Mouse (Mus musculus): ENCODE measurements around the gene Pms2. TPM values are rescaled to one million over a fixed set of nuclear protein-coding genes. Genes with fewer than 3 reads are reported as not detected.

Gene Pms2
- polyA plus RNA-seq, 1 experiment from 2014 or later, result 34.1 TPM

GRCm38 (mm10) chr5:143976232-143976631 is 66.5 kb downstream of the Pms2 start:
- no peak for ATAC-seq (ENCODE audit: low FRiP score, low read depth)

GRCm38 (mm10) chr5:143976726-143977431 is 67.1 kb downstream of the Pms2 start:
- H3K36me3 ChIP-seq, result no peaks in the 10 kb centered on the region
- H3K4me1 ChIP-seq, result peaks cover 7% of the 10 kb centered on the region
- WGBS, result 80% methylated on average over 16 of the region's 16 CpGs
- no peak overlapping the region for H3K4me2 ChIP-seq (replicated peaks)
- no peak overlapping the region for H3K27ac ChIP-seq
- no peak for ATAC-seq (ENCODE audit: low FRiP score, low read depth)
- H3K4me3 ChIP-seq, result no peak overlapping the region
- no peaks in the 10 kb centered on the region for H3K27me3 ChIP-seq (replicated peaks)
- H3K9me3 ChIP-seq, result no peaks in the 10 kb centered on the region
- H3K9ac ChIP-seq, result no peak overlapping the region

More at GRCm38 (mm10) chr5:143976232-143976631, 66.5 kb downstream of the Pms2 start:
- Histone ChIP-seq H3K4me3 (no peak overlapping the region), H3K27ac (no peak overlapping the region), H3K36me3 (no peaks in the 10 kb centered on the region), H3K4me2 (replicated peaks) (no peak overlapping the region), H3K4me1 (peaks cover 7% of the 10 kb centered on the region), H3K9me3 (no peaks in the 10 kb centered on the region), H3K9ac (no peak overlapping the region), H3K27me3 (replicated peaks) (no peaks in the 10 kb centered on the region)
- 89% methylated on average over 11 of the region's 11 CpGs for WGBS

DNA sequence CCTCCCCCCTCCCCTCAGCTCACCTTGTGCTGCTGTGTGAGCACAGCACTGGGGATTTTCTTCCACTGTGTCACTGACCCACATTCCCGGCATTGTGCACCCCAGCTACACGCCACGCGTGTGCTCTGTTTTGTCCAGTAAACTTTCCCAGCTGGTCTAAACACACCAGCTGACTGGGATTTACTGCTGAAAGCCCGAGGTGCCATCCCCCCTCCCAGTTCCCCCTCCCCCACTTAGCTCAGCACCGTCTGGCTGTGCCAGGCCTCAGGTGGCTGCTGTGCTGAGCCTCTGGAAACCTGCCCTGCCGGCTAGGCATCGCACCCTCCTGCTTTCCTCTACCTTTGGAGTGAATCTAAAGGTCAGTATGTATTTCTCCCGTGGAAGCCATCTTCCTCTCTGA is 71.1 kb downstream of the Pms2 start:
- H3K9ac ChIP-seq, result no peak overlapping the region
- H3K27ac ChIP-seq, result no peak overlapping the region
- ATAC-seq (ENCODE audit: low FRiP score, low read depth), result peak; percentile 71; the same call in 1 of the 2 replicates
- H3K4me3 ChIP-seq, result no peak overlapping the region
- 26% methylated on average over 9 of the region's 9 CpGs for WGBS
- no peaks in the 10 kb centered on the region for H3K27me3 ChIP-seq (replicated peaks)
- no peaks in the 10 kb centered on the region for H3K9me3 ChIP-seq
- peaks cover 7% of the 10 kb centered on the region for H3K4me1 ChIP-seq
- peaks cover 21% of the 10 kb centered on the region for H3K36me3 ChIP-seq
- no peak overlapping the region for H3K4me2 ChIP-seq (replicated peaks)

- Histone ChIP-seq H3K9me3 (no peaks in the 10 kb centered on the region), H3K27me3 (replicated peaks) (no peaks in the 10 kb centered on the region), H3K27ac (no peak overlapping the region), H3K4me3 (no peak overlapping the region), H3K4me1 (peaks cover 7% of the 10 kb centered on the region), H3K4me2 (replicated peaks) (no peak overlapping the region), H3K9ac (no peak overlapping the region), H3K36me3 (peaks cover 35% of the 10 kb centered on the region)
- ATAC-seq (ENCODE audit: low FRiP score, low read depth), result no peak
- 91% methylated on average over 2 of the region's 2 CpGs for WGBS
These were observed 72.6 kb downstream of the Pms2 start for GRCm38 (mm10) chr5:143982361-143982760.

Other genes starting within 250 kb of the Pms2 start
- 34.3 and 35.4 TPM in 2 replicates for gene Usp42, start 177.7 kb upstream of the Pms2 start, polyA plus RNA-seq (2016; fragmentation: Nextera tagmentation; extraction: Ambion mirVana)
- 47.9 and 53.0 TPM in 2 replicates for gene Eif2ak1, start 92.2 kb upstream of the Pms2 start, polyA plus RNA-seq (2016; fragmentation: Nextera tagmentation; extraction: Ambion mirVana)
- 0.31 and 0.32 TPM in 2 replicates for gene Ankrd61, start 12.3 kb upstream of the Pms2 start, polyA plus RNA-seq (2016; fragmentation: Nextera tagmentation; extraction: Ambion mirVana)
- gene Aimp2, start 117 bp upstream of the Pms2 start, polyA plus RNA-seq (2016; fragmentation: Nextera tagmentation; extraction: Ambion mirVana), result 80.0 and 88.8 TPM in 2 replicates
- gene Gm42421, start 18.2 kb downstream of the Pms2 start, polyA plus RNA-seq (2016; fragmentation: Nextera tagmentation; extraction: Ambion mirVana), result 1.0 and 2.1 TPM in 2 replicates
- 1.5 and 1.9 TPM in 2 replicates for gene Rsph10b, start 23.1 kb downstream of the Pms2 start, polyA plus RNA-seq (2016; fragmentation: Nextera tagmentation; extraction: Ambion mirVana)
- gene Ccz1, start 104.9 kb downstream of the Pms2 start, polyA plus RNA-seq (2016; fragmentation: Nextera tagmentation; extraction: Ambion mirVana), result 105 and 120 TPM in 2 replicates
- gene Ocm, start 116.7 kb downstream of the Pms2 start, polyA plus RNA-seq (2016; fragmentation: Nextera tagmentation; extraction: Ambion mirVana), result 0.32 TPM in 1 of 2 replicates, not detected in the other
- 7.7 and 9.0 TPM in 2 replicates for gene Lmtk2, start 190.5 kb downstream of the Pms2 start, polyA plus RNA-seq (2016; fragmentation: Nextera tagmentation; extraction: Ambion mirVana)

All from neural tube, embryonic 12.5 days (tissue).